Mouse (Mus musculus) naive thymus-derived CD4-positive, alpha-beta T cell, adult 5 months (primary cell): ENCODE measurements around the gene Syde2. TPM values are rescaled to one million over a fixed set of nuclear protein-coding genes. Genes with fewer than 3 reads are reported as not detected.

Experiments
- polyA plus RNA-seq: library from polyadenylated mRNA; unstranded; fragments of 100-300 nt; shearing (Covaris generic); gene quantifications from one replicate; pipeline ENCODE4 v1.2.1, GENCODE M21; 2017

The Syde2 gene
- polyA plus RNA-seq, result 1.5 TPM

DNA sequence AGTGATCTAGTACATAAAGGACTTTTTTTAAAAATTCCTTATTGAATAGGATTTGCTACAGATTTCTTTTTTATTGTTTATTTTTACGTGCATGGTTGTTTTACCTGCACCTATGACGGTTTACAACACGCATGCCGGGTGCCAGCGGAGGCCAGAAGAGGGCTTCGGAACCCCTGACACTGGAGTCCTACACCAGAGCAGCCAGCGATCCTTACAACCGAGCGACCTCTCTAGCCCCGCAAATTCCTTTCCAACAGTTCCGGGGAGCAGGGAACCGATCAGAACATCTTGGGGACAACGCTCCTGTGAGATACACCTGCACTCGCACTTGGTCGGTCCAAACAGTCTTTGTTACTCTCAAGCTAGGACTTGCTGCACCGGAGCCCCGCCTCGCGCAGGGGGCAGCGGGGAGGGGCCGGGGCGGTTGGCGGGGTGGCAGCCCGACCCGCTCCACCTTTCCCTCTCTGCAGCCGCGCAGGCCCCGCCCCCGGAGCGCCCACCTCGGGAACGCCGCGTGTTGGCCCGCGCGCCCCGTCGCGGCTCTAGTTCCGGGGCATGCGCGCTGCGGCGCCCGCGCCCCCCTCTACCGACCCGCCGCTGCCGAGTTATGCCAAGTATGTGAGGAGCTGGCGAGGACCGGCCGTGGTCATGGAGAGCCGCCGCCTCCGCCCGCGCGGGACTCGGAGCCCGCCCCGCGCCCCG lies at the start of gene Syde2:
Syde2 (plus strand) TSS at position 603 of the 702 bp plus-strand sequence.

Other genes with a start within 250 kb of the Syde2 start
- not detected for gene Ddah1, start 229.2 kb upstream of the Syde2 start, polyA plus RNA-seq
- 196 TPM for gene Bcl10, start 65.1 kb upstream of the Syde2 start, polyA plus RNA-seq
- 99.5 TPM for gene 2410004B18Rik, start 49.9 kb upstream of the Syde2 start, polyA plus RNA-seq
- not detected for gene Wdr63, start 120.3 kb downstream of the Syde2 start, polyA plus RNA-seq
- gene Mcoln3, start 129.6 kb downstream of the Syde2 start, polyA plus RNA-seq, result 1.2 TPM
- gene Mcoln2, start 162.0 kb downstream of the Syde2 start, polyA plus RNA-seq, result 2.4 TPM
- gene Lpar3, start 233.1 kb downstream of the Syde2 start, polyA plus RNA-seq, result not detected